Mouse (Mus musculus) liver, embryonic 14 days (tissue): ENCODE measurements around the gene Spint5. TPM values are rescaled to one million over a fixed set of nuclear protein-coding genes. Genes with fewer than 3 reads are reported as not detected.

Source experiments
- polyA plus RNA-seq: library from polyadenylated mRNA; depleted of rRNA; stranded (reverse); fragments of >200 nt; gene quantifications from 2 replicates; pipeline ENCODE4 v1.2.3, GENCODE M21; 2012; rRNA removed

Gene Spint5
- not detected in 2 replicates for polyA plus RNA-seq

DNA sequence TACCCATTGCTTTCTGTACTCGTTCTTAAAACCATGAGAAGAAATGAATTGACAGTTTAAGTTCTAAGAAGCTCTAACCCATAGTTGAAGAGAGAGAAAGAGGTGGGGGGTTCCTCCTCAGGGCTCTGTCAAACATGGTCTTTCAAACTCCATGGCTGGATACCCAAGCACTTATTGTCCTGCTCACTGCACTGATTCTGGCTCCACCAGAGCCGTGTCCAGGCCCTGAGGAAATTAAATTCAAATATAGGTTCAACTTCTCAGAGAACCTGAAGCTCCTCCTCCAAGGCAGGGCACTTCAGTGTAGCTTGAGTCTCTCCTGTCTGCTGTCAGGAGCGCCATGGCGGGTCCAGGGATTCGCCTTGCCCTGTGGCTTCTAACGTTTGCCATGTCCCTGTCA, at the start of gene Spint5:
Spint5 (plus strand) TSS at position 301 of the 400 bp plus-strand sequence.

DNA sequence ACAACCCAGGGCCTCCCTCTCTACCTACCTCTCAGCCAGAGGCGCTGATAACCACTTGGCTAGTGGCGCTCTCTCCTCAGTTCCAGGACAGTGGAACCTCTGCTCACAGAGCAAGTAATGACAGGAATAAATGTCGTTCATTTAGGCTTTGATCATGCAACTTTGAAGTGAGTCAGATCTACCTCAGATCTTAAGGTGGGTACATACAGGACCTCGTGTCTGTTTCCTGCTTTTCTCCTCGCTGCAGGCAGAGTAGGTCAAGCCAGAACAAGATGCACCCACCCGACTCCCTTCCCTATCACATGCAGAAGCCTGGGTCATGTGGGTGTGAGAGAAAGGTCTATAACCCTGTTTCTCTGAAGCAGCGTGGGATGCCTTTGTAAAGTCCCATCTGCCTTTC, 41.1 kb upstream of the Spint5 start, which contains the start of gene Wfdc11:
Wfdc11 (minus strand) TSS at position 101 of the 400 bp plus-strand sequence.

DNA sequence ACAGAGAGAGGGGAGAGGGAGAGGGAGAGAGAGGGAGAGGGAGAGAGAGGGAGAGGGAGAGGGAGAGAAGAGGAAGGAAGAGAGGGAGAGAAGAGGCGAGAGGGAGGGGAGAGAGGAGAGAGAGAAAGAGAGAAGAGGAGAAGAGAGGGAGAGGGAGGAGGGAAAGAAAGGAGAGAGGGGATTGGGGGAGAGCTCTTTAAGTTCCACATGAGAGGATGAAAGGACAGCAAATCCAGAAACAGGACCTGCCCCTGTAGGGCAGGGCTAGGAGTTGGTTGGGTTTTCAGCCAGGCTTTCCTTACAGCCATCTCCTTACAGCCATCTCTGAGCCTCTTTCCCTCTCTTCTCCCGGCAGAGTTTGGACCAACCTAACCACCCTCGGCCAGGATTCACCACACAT, 30.3 kb upstream of the Spint5 start, which contains the start of gene Wfdc13:
Wfdc13 (plus strand) TSS at position 301 of the 400 bp plus-strand sequence.

DNA sequence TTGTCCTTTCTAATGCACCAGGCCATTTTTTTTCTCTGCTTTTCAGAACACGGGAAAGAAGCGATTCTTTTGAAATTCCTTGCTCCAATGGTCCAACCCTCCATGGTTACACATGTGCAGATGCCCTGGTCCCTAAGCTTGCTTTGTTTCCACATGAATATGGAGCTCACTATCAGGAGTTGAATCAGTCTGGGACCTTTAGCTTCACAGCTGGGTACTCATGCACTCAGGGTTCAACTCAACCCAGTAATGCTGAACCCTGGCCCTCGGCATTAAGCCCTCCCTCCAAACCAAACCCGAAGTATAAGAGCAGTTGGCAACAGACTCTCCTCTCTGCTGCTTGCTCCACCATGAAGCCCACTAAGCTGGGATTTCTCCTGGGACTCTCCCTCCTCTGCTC, 16.9 kb upstream of the Spint5 start, which contains the start of gene Spint4:
Spint4 (plus strand) TSS at position 301 of the 400 bp plus-strand sequence.

DNA sequence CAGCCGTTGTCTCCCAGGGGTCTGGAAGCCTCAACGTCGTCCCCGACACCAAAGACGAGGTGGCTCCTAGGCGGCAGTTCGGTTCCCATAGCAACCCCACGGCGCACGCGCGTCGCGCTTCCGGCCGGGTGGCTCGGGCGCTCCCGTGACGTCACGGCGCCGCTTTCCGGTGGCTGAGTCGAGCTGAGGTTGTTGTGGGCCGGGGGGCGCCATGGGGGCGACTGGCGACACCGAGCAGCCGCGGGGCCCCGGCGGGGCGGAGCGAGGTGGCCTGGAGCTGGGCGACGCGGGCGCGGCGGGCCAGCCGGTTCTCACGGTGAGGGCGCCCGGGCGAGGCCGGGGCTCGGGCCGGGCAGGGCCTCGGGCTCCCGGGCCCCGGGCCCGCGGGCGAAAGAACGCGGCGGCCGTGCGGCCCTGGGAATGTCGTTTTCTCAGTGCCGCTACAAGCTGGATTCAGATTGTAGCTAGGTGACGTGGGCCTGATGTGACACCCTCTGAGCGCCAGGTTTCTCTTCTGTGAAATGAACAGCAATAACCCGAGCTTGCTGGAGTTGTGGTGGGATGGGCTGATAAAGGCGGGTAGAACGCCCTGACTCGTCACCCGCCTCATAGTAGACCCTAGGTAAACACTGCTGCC, 30.9 kb downstream of the Spint5 start, which contains the start of the genes Wfdc3 and Dnttip1:
Wfdc3 (minus strand) TSS at position 89 of the 637 bp plus-strand sequence.
Dnttip1 (plus strand) TSS at position 141 of the 637 bp plus-strand sequence.

Other genes starting within 250 kb of the Spint5 start
- not detected in 2 replicates for gene Trp53tg5, start 241.6 kb upstream of the Spint5 start, polyA plus RNA-seq
- 5.0 and 5.1 TPM in 2 replicates for gene Dbndd2, start 229.2 kb upstream of the Spint5 start, polyA plus RNA-seq
- 16.7 and 21.2 TPM in 2 replicates for gene Pigt, start 217.8 kb upstream of the Spint5 start, polyA plus RNA-seq
- gene Wfdc2, start 152.9 kb upstream of the Spint5 start, polyA plus RNA-seq, result 0.70 and 1.2 TPM in 2 replicates
- gene Spint3, start 141.8 kb upstream of the Spint5 start, polyA plus RNA-seq, result not detected in 2 replicates
- 0.07 TPM in 1 of 2 replicates, not detected in the other for gene Wfdc6a, start 129.9 kb upstream of the Spint5 start, polyA plus RNA-seq
- gene Eppin, start 121.7 kb upstream of the Spint5 start, polyA plus RNA-seq, result not detected in 2 replicates
- not detected in 2 replicates for gene Wfdc6b, start 101.8 kb upstream of the Spint5 start, polyA plus RNA-seq
- not detected in 2 replicates for gene Wfdc8, start 101.7 kb upstream of the Spint5 start, polyA plus RNA-seq
- gene Wfdc16, start 76.5 kb upstream of the Spint5 start, polyA plus RNA-seq, result not detected in 2 replicates
- gene Wfdc10, start 59.3 kb upstream of the Spint5 start, polyA plus RNA-seq, result not detected in 2 replicates
- not detected in 2 replicates for gene Wfdc9, start 58.7 kb upstream of the Spint5 start, polyA plus RNA-seq
- not detected in 2 replicates for gene Wfdc11, start 41.2 kb upstream of the Spint5 start, polyA plus RNA-seq
- gene Wfdc13, start 30.2 kb upstream of the Spint5 start, polyA plus RNA-seq, result not detected in 2 replicates
- not detected in 2 replicates for gene Spint4, start 16.8 kb upstream of the Spint5 start, polyA plus RNA-seq
- gene Wfdc3, start 30.6 kb downstream of the Spint5 start, polyA plus RNA-seq, result 1.6 and 1.7 TPM in 2 replicates
- gene Dnttip1, start 30.7 kb downstream of the Spint5 start, polyA plus RNA-seq, result 26.6 and 27.2 TPM in 2 replicates
- gene Ube2c, start 54.6 kb downstream of the Spint5 start, polyA plus RNA-seq, result 386 and 491 TPM in 2 replicates
- gene Tnnc2, start 64.7 kb downstream of the Spint5 start, polyA plus RNA-seq, result 0.45 and 15.8 TPM in 2 replicates
- gene Snx21, start 70.5 kb downstream of the Spint5 start, polyA plus RNA-seq, result 2.3 and 2.4 TPM in 2 replicates
- 19.0 and 20.4 TPM in 2 replicates for gene Acot8, start 89.6 kb downstream of the Spint5 start, polyA plus RNA-seq
- gene Zswim3, start 89.8 kb downstream of the Spint5 start, polyA plus RNA-seq, result 2.2 and 2.4 TPM in 2 replicates
- gene Zswim1, start 107.4 kb downstream of the Spint5 start, polyA plus RNA-seq, result 1.8 and 2.2 TPM in 2 replicates
- 0.05 TPM in 1 of 2 replicates, not detected in the other for gene Spata25, start 113.2 kb downstream of the Spint5 start, polyA plus RNA-seq
- gene Ctsa, start 117.6 kb downstream of the Spint5 start, polyA plus RNA-seq, result 58.4 and 71.2 TPM in 2 replicates
- gene Neurl2, start 118.2 kb downstream of the Spint5 start, polyA plus RNA-seq, result 0.88 and 0.89 TPM in 2 replicates
- gene Pltp, start 142.4 kb downstream of the Spint5 start, polyA plus RNA-seq, result 6.8 and 8.1 TPM in 2 replicates
- gene Pcif1, start 164.0 kb downstream of the Spint5 start, polyA plus RNA-seq, result 17.5 and 19.0 TPM in 2 replicates
- gene Zfp335, start 196.5 kb downstream of the Spint5 start, polyA plus RNA-seq, result 7.7 and 8.5 TPM in 2 replicates
- gene Mmp9, start 225.5 kb downstream of the Spint5 start, polyA plus RNA-seq, result 0.85 and 0.92 TPM in 2 replicates
- gene Slc12a5, start 245.5 kb downstream of the Spint5 start, polyA plus RNA-seq, result 0.36 and 0.44 TPM in 2 replicates